Mouse (Mus musculus): ENCODE data around the gene 1700007K13Rik. TPM values are rescaled to one million over a fixed set of nuclear protein-coding genes. Genes with fewer than 3 reads are reported as not detected.
"Not testable (repeated sequence)": the region's sequence is repeated elsewhere in the genome, so short reads cannot be mapped to it uniquely, and the experiment has no call there.

The 1700007K13Rik gene
- not detected for total RNA-seq (2021)
- long read RNA-seq, experiment 1, result 0 reads
- long read RNA-seq, experiment 2, result 0 reads

- intact Hi-C loops (cut with DNase I), result no loop called here
- peak; percentile 36 to 61 for DNase-seq
Measured at GRCm38 (mm10) chr2:28465836-28466518, at the start of gene 1700007K13Rik. Gene 1700007K13Rik (minus strand): TSS chr2:28466332.

DNA sequence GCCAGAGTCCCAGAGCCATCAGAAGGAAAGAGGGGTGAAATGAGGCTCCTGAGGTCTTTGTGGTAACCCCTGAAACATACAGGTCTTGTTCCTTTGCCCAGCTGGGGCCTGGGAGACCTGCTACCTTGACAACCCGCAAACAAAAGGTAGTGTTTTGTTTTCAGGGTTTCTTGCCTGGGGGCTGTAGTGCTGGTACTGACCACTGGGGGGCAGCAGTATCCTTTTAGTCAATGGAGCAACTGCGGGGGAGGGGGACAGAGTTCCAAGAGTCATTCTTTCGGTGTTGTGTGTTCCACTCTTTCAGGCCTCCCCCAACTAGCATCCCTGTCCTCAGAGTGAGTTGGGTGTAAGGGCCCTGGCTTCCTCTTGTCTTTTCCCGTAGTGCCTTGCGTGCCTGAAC is 48.4 kb upstream of the 1700007K13Rik start:
- peak; percentile 85 to 91 for DNase-seq
- intact Hi-C loops (cut with DNase I), result no loop called here

DNA sequence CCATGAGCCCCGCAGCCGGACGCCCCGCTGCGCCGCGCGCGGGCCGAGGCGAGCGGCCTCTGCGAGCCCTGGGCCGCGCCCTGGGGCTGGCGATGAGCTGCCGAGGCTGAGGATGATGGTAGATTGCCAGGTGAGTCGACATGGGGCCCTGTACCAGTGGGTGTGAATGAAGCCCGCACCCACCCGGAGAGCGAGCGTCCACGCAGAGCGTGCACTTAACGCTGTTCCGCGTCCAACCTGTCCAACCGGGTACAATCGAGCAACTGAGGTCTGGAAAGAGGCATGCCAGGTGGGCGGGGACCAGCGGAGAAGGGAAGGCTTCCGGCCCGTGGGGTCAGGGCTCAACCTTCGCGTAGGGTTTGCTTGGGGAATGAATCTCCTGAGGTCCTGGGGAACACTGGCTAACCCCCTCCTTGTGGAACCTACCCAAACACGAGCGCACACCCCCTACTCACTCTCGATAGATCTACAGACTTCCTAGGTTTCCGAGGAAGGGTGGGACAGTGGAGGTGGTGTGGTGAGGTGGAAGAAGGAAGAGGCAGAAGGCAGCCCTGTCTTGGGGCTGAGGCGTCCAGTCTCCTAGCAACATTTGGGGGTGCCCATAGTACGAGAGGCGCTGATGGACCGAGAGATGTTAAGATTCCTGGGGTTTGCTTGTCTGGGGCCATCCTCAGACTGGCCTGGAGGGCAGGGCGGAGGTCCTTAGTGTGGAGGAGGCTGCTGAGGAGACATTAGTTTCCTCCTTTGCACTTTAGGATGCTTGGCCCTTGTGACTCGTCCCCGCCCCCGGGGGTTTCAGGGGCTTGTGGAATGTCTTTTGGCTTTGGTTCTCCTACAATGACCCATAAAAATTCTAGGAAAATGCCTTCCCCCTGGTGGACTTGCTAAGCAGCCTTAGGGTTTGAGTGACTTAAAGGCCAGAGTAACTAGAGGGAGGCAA is 47.6 kb upstream of the 1700007K13Rik start:
- no peak for DNase-seq
- intact Hi-C loops (cut with DNase I), result no loop called here

- intact Hi-C loops (cut with DNase I), result no loop called here
- peak; percentile 46 to 53 for DNase-seq
Measured at GRCm38 (mm10) chr2:28512798-28513401, 46.8 kb upstream of the 1700007K13Rik start, which contains the start of gene Ralgds. Gene Ralgds (plus strand): TSS chr2:28513125.

DNA sequence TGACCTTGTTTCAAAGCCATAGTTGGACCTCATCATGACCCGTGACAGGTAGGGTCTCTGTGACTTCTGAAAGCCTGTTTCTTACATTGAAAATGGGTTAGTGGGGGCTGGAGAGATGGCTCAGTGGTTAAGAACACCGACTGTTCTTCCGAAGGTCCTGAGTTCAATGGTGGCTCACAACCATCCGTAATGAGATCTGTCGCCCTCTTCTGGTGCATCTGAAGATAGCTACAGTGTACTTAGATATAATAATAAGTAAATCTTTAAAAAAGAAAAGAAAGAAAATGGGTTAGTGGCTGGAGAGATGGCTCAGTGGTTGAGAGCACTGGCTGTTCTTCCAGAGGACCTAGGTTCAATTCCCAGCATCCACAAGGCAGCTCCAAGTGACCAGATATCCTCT is 45.5 kb upstream of the 1700007K13Rik start:
- DNase-seq; intact Hi-C loops (cut with DNase I): not testable (repeated sequence)

DNA sequence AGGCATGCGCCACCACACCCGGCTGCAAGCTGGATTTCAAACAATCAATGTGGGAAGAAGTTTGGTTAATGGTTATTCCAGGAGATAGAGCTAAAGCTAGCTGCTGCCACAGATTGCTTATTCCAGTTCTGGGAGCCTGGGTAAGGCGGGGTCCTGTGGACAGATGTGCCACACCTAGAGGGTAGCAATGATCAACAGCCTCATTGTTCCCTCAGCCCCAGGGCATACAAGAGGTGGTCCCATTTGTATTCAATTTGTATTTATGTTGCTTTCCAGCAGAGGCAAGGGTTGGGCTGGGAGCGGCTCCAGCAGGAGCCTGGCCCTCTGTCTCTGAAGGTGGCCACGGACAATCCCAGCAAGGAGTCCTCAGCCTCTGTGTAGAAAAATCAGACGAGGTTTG is 40.2 kb upstream of the 1700007K13Rik start:
- DNase-seq, result no peak
- intact Hi-C loops (cut with DNase I), result no loop called here

GRCm38 (mm10) chr2:28505795-28506194 is 39.7 kb upstream of the 1700007K13Rik start, which contains the start of gene Gm10134:
Gene Gm10134 (plus strand): TSS chr2:28506095.
- intact Hi-C loops (cut with DNase I), result no loop called here
- no peak for DNase-seq

- no peak for DNase-seq
- intact Hi-C loops (cut with DNase I), result no loop called here
Measured at GRCm38 (mm10) chr2:28504676-28505075, 38.5 kb upstream of the 1700007K13Rik start.

DNA sequence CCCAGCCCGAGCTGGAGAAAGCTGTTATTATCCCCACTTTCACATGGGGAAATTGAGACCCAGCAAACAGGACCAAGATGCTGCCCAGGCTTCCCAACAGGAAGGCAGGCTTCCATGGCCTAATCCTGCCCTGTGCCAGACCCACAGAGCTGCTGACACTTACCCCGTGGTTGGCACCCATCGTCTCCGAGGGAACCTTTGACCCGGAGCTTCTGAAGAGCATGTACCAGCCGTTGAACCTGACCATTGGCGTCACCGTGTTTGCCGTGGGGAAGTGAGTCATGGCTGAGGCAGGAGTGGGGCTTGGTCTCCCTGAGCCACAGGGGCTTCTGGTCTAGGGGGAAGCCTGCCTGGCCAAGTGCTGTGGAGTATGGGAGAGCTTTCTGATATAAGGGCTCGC is 36.9 kb upstream of the 1700007K13Rik start:
- intact Hi-C loops (cut with DNase I), result no loop called here
- DNase-seq, result peak in 1 of 2 experiments; percentile 0

GRCm38 (mm10) chr2:28498431-28498830 is 32.3 kb upstream of the 1700007K13Rik start:
- no peak for DNase-seq
- intact Hi-C loops (cut with DNase I), result no loop called here

GRCm38 (mm10) chr2:28497561-28497960 is 31.4 kb upstream of the 1700007K13Rik start:
- intact Hi-C loops (cut with DNase I), result no loop called here

DNA sequence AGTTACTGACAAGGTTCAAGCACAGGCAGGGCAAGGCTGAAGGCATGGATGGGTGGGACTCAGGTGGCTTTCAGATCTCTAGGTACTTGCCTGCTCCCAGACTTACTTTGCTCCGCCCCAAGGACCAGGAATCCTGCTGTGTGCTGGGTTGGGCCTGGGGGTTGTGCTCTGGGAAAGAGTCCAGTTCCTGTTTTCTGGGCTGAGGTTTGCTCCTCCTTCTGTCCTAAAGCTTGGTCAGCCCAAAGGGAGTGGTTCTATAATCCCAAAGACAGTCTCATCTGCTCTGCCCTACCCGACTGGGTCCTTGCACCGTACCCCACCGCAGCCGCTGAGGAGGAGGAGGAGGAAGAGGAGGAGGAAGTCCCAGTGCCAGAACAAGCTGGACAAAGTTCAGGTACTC is 30.5 kb upstream of the 1700007K13Rik start, which contains the start of gene Gbgt1:
Gbgt1 (plus strand) TSS at position 221 of the 400 bp plus-strand sequence.
- peak in 1 of 2 experiments; percentile 13 for DNase-seq

More at GRCm38 (mm10) chr2:28497561-28497960, 31.4 kb upstream of the 1700007K13Rik start:
- DNase-seq, result peak in 1 of 2 experiments; percentile 0

DNA sequence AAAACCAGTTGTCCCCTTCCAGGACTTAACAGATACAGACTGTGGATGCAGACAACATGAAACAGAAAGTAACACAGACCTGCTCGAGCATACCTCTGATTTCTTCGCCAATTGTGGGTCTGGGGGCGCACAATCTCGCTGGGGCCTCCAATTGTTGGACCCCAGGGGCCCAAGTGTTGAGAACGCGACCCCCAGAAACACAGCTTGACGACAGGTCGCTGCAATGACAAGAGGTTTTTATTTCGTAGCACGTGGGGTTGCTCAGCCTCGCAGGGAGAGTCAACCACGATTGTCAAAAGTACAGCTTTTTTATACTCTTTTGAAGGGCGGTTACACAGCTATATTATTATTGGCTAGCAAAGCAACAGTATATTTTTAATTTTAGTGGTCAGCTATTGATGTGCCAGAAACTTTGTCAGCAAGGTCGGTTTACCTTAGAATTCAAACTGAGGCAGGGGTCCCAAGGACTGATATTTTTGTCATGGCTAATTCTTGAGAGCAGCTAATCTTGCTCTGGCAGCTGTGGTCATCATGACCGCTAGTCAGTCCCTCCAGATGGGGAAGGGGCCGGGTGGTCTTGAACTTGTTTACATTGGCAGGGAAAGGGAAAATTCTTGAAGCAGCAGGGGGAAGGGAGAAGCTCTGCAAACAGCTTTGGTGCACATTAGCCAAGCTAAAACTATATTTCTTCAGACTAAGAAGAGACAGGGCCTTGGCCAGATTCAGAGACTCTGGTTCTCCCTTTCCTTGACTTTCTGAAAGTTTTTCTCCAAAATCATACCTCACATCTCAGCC is 29.9 kb upstream of the 1700007K13Rik start:
- intact Hi-C loops (cut with DNase I), result no loop called here
- no peak for DNase-seq

More for the DNA sequence above, 30.5 kb upstream of the 1700007K13Rik start, which contains the start of gene Gbgt1:
- intact Hi-C loops (cut with DNase I), result no loop called here

- peak; percentile 30 to 42 for DNase-seq
- intact Hi-C loops (cut with DNase I), result no loop called here
Measured at GRCm38 (mm10) chr2:28495207-28495756, 29.1 kb upstream of the 1700007K13Rik start.

- intact Hi-C loops (cut with DNase I), result no loop called here
- no peak for DNase-seq
Measured at GRCm38 (mm10) chr2:28494521-28494920, 28.4 kb upstream of the 1700007K13Rik start.

- DNase-seq, result no peak
- intact Hi-C loops (cut with DNase I), result no loop called here
Measured at GRCm38 (mm10) chr2:28483861-28484260, 17.7 kb upstream of the 1700007K13Rik start.

DNA sequence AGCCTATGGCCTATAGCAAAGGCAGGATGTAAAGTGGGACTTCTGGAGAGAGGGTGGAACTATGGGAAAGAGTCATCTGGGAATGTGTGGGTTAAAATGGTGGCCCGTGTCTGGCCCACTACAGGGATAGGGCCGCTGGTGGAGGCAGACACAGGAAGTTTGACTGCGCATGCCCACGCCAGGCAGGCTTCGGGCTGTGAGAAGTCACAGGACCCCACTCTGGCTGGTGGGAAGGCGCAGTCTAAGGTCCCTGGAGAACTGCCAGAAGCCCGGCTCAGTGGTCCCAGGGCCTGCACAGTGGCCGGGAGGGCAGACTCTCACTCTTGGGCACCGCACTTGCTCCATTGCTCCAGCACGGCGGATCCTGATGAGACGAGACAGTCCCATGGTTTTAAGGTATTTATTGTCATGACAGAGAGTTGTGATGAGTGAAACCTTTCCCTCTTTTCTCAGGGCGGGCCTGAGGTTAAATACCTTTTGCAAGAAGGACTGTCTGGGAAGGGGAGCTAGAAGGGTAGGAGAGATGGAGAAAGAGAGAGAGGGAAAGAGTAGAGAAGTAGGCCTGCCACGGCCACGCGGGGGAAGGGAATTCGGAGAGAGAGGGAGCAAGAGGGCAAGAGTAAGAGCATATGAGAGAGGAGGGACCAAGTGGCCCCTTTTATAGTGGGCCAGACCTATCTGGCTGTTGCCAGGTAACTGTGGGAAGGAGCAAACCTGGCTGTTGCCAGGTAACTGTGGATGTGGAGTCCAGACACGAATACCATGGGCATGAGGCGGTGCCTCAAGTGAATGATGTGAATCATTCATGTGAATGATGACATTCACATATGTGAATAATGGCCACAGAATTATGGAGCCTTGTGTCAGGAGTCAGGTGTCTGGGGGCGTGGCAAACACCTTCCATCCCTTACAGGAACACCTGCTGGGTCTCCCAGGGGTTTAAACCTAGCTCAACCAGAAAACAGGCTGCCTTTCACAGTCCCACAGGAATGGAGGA is 13.4 kb upstream of the 1700007K13Rik start:
- DNase-seq, result no peak
- intact Hi-C loops (cut with DNase I), result no loop called here

DNA sequence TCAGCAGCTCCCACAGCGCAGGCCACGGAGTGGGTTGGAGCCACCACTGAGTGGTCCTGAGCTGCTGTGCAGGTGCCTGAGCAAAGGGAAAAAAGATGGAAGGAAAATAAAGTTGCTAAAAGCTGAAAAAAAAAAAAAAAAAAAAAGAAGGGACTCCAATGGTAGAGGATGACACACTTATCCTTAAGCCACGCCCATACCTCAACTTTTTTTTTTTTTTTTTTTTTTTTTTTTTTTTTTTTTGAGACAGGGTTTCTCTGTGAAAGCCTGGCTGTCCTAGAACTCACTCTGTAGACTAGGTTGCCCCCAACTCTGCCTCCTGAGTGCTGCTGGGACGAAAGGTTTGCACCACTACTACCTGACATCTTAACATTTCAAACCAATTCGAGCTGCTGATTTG is 11.9 kb upstream of the 1700007K13Rik start:
- DNase-seq; intact Hi-C loops (cut with DNase I): not testable (repeated sequence)

Measured in heart, postnatal 14 days (tissue).